Mouse (Mus musculus): ENCODE results near the gene Olfr689. TPM values are rescaled to one million over a fixed set of nuclear protein-coding genes. Genes with fewer than 3 reads are reported as not detected.
"Not testable (repeated sequence)": the region's sequence is repeated elsewhere in the genome, so short reads cannot be mapped to it uniquely, and the experiment has no call there.

Gene Olfr689
- polyA plus RNA-seq (2015; fragmentation: Nextera tagmentation; extraction: Ambion mirVana) = 0.06 TPM in 1 of 2 replicates, not detected in the other

DNA sequence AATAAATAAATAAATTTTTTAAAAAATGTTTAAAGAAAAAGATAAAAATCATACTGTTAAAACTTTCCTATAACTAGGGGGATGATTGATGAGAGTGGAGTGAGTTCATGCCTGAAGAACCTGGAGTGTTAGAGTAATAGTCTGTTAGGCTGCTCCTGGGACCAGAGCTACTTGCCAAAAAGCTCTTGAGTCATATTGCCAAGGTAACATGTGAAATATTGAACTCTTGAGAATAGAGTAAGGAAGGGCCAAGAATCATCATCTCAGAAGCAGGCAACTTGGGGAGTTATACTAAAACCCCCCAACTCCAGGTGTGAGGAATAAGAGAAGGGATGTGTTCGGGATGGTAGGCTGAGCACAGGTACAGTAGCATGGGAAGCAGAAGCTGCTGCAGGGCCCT lies at the start of gene Olfr689:
TSS of gene Olfr689 (plus strand) at position 301 of the 400 bp plus-strand sequence.
- no peak for ATAC-seq (ENCODE audit: low read depth)
- WGBS = 70% methylated on average over 1 of the region's 1 CpGs

DNA sequence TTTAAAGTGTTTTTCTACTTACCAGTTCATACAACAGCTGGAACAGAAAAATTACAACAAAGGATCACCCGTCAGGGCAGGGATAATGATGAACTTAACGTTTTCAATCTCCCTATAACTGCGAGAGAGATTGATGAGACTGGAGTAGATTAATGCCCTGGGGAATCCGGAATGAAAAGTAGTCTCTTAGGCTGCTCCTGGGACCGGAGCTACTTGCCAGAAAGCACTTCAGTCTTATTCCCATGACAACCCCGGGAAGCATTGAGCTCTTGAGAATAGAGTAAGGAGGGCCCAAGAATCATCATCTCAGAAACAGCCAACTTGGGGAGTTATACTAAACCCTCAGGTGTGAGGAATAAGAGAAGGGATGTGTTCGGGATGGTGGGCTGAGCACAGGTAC lies 38.5 kb upstream of the Olfr689 start:
- no peak overlapping the region for H3K4me2 ChIP-seq
- no peaks in the 10 kb centered on the region for H3K36me3 ChIP-seq
- no peaks in the 10 kb centered on the region for H3K4me1 ChIP-seq (replicated peaks)
- H3K4me3 ChIP-seq = no peak overlapping the region
- no peak for ATAC-seq (ENCODE audit: low read depth)
- 68% methylated on average over 7 of the region's 7 CpGs for WGBS
- H3K9me3 ChIP-seq = no peaks in the 10 kb centered on the region
- no peak overlapping the region for H3K27ac ChIP-seq (replicated peaks)
- no peaks in the 10 kb centered on the region for H3K27me3 ChIP-seq
- H3K9ac ChIP-seq = no peak overlapping the region

More for the DNA sequence above, at the start of gene Olfr689:
- Histone ChIP-seq H3K27me3 (no peaks in the 10 kb centered on the region), H3K4me3 (no peak within 1 kb of the TSS), H3K9ac (no peak within 1 kb of the TSS), H3K4me2 (no peak within 1 kb of the TSS), H3K36me3 (no peaks in the 10 kb centered on the region), H3K9me3 (no peaks in the 10 kb centered on the region), H3K27ac (replicated peaks) (no peak within 1 kb of the TSS), H3K4me1 (replicated peaks) (no peaks in the 10 kb centered on the region)

DNA sequence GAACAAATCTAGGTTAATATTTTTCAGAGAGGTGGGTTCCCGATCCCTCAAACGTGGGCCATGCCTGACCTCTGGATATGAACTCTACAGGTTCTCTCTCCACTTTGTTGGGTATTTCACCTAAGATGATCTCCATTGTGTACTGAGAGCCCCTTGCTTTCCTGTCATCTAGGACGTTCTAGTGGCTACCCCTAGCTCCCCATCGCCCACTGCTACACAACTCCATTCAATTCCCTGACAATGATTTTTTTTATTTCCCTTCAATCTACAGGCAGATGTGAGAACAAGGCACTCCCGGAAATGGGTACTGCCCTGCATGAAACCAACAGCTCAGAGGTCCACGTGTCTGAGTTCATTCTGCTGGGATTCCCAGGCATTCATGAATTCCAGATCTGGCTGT lies 23.2 kb upstream of the Olfr689 start, which contains the start of gene Olfr688:
TSS of gene Olfr688 (plus strand) at position 301 of the 400 bp plus-strand sequence.
- 78% methylated on average over 6 of the region's 6 CpGs for WGBS
- H3K27ac ChIP-seq (replicated peaks) = no peak within 1 kb of the TSS
- H3K36me3 ChIP-seq = no peaks in the 10 kb centered on the region
- ATAC-seq (ENCODE audit: low read depth) = no peak
- no peaks in the 10 kb centered on the region for H3K27me3 ChIP-seq
- no peaks in the 10 kb centered on the region for H3K4me1 ChIP-seq (replicated peaks)
- no peaks in the 10 kb centered on the region for H3K9me3 ChIP-seq
- H3K4me2 ChIP-seq = no peak within 1 kb of the TSS
- no peak within 1 kb of the TSS for H3K9ac ChIP-seq
- no peak within 1 kb of the TSS for H3K4me3 ChIP-seq

DNA sequence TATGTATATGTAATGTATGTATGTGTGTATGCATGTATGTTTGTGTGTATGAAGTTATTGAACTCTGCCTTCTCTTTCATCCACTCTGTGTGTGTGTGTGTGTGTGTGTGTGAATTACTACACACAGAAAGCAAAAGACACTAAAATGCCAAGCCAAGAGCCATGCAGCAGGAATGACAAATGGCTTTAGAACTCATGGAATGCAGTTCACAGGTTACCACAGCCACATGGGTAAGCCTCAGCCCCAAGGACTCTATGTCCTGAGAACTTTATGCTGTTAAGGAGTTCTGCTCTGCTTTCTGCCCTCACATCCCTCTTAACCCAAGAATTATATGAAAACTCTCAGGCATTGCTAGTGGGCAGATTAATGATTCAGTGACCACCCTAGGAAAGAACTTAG lies 20.9 kb upstream of the Olfr689 start:
- no peak for ATAC-seq (ENCODE audit: low read depth)
- Histone ChIP-seq H3K4me3 (no peak overlapping the region), H3K36me3 (no peaks in the 10 kb centered on the region), H3K27me3 (no peaks in the 10 kb centered on the region), H3K4me1 (replicated peaks) (no peaks in the 10 kb centered on the region), H3K27ac (replicated peaks) (no peak overlapping the region), H3K4me2 (no peak overlapping the region), H3K9me3 (no peaks in the 10 kb centered on the region), H3K9ac (no peak overlapping the region)

DNA sequence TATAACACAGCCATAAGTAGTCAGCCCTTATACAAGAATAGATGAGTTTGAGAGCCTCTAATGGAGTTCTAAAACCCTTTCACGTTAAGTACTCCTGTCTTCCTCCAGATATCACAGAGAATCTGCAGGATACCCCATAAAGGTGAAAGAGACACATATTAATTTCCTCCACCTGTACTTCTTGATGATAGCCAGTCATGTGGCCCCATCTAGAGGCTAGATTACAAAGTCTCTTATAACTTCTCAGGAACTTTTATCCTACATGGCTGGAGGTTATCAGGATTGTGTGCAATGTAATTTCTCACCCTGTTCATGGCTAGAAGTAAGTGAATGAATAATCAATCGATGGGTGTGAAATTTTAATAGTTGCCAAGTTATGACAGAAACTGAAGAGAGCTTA lies 14.3 kb downstream of the Olfr689 start:
- no peaks in the 10 kb centered on the region for H3K9me3 ChIP-seq
- no peaks in the 10 kb centered on the region for H3K27me3 ChIP-seq
- ATAC-seq (ENCODE audit: low read depth) = no peak
- H3K4me3 ChIP-seq = no peak overlapping the region
- WGBS = 82% methylated on average over 2 of the region's 2 CpGs
- no peak overlapping the region for H3K27ac ChIP-seq (replicated peaks)
- no peak overlapping the region for H3K9ac ChIP-seq
- no peak overlapping the region for H3K4me2 ChIP-seq
- no peaks in the 10 kb centered on the region for H3K4me1 ChIP-seq (replicated peaks)
- no peaks in the 10 kb centered on the region for H3K36me3 ChIP-seq

DNA sequence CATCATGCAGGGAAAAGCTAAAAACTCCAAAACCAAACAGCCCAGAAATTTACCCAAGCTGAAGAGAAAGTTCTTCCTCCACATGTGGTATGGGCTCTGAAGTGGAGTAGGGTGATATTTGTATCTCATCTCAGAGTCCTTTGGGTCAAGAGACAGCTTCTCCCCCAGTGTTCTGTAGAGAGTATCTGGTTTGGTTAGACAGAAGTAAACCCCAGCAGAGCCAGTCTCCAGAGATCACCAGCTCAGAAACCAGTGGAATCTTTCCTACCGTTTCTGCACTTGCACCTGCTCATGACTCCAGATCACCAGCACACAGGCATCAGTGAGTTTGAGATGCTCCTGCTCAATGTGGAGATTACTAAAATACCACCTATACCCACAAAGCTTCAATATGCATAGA lies 23.0 kb downstream of the Olfr689 start, which contains the start of gene Olfr690:
TSS of gene Olfr690 (minus strand) at position 101 of the 400 bp plus-strand sequence.
- no peak within 1 kb of the TSS for H3K27ac ChIP-seq (replicated peaks)
- no peak for ATAC-seq (ENCODE audit: low read depth)
- H3K4me3 ChIP-seq = no peak within 1 kb of the TSS
- H3K9ac ChIP-seq = no peak within 1 kb of the TSS
- no peaks in the 10 kb centered on the region for H3K4me1 ChIP-seq (replicated peaks)
- no peaks in the 10 kb centered on the region for H3K36me3 ChIP-seq
- no peaks in the 10 kb centered on the region for H3K9me3 ChIP-seq
- H3K27me3 ChIP-seq = no peaks in the 10 kb centered on the region
- no peak within 1 kb of the TSS for H3K4me2 ChIP-seq
- 86% methylated on average over 1 of the region's 1 CpGs for WGBS

DNA sequence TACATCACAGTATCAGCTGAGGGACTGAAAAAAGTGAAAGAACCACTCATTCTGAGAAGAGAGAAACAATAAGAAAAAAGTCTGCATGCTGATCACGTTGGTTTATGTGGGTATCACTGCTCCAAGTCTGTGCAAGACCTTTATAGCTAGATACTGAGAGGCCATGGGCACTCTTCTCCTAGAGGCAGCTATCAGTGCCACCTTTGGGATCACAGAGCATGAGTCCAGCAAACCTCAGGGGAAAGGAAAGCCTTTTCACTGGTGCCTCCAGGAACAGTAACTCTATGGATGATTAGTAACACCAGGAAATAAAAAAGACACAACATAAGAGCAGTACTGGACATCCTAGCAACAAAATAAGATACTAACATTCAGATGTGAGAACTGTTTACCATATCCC lies 31.2 kb downstream of the Olfr689 start, which contains the start of gene Olfr691:
TSS of gene Olfr691 (minus strand) at position 101 of the 400 bp plus-strand sequence.
- no peak within 1 kb of the TSS for H3K4me2 ChIP-seq
- no peaks in the 10 kb centered on the region for H3K36me3 ChIP-seq
- H3K9me3 ChIP-seq = no peaks in the 10 kb centered on the region
- no peaks in the 10 kb centered on the region for H3K4me1 ChIP-seq (replicated peaks)
- no peaks in the 10 kb centered on the region for H3K27me3 ChIP-seq
- no peak for ATAC-seq (ENCODE audit: low read depth)
- H3K27ac ChIP-seq (replicated peaks) = no peak within 1 kb of the TSS
- no peak within 1 kb of the TSS for H3K4me3 ChIP-seq
- WGBS = 41% methylated on average over 1 of the region's 1 CpGs
- no peak within 1 kb of the TSS for H3K9ac ChIP-seq

DNA sequence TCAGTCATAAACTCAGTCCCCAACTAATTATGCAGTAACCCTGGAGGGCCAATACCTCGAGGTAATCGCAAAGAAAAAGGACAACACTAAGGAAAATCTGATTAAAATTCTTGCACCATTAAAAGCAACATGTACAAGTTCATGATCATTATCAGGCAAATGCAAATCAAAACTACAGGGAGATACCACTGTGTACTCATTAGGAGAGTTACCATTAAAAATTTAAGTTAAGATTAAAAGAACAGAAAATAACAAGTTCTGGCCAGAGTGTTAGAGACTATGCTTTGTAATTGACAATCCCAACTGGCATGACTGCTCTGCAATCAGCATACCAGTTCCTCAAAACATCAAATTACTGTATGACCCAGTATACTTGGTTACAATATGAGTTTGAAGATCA lies 31.8 kb downstream of the Olfr689 start:
- H3K9me3 ChIP-seq = no peaks in the 10 kb centered on the region
- H3K36me3 ChIP-seq = no peaks in the 10 kb centered on the region
- WGBS = 86% methylated on average over 2 of the region's 2 CpGs
- no peak overlapping the region for H3K9ac ChIP-seq
- no peak overlapping the region for H3K4me3 ChIP-seq
- no peak for ATAC-seq (ENCODE audit: low read depth)
- H3K4me2 ChIP-seq = no peak overlapping the region
- H3K4me1 ChIP-seq (replicated peaks) = no peaks in the 10 kb centered on the region
- no peak overlapping the region for H3K27ac ChIP-seq (replicated peaks)
- H3K27me3 ChIP-seq = no peaks in the 10 kb centered on the region

DNA sequence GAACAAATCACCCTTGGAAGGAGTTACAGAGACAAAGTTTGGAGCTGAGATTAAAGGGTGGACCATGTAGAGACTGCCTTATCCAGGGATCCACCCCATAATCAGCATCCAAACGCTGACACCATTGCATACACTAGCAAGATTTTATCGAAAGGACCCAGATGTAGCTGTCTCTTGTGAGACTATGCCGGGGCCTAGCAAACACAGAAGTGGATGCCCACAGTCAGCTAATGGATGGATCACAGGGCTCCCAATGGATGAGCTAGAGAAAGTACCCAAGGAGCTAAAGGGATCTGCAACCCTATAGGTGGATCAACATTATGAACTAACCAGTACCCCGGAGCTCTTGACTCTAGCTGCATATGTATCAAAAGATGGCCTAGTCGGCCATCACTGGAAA lies 45.1 kb downstream of the Olfr689 start:
- ATAC-seq (ENCODE audit: low read depth) = peak; percentile 72
- not testable (repeated sequence) for H3K4me3 ChIP-seq; H3K9ac ChIP-seq; H3K27ac ChIP-seq (replicated peaks); H3K4me2 ChIP-seq; H3K9me3 ChIP-seq; H3K36me3 ChIP-seq; H3K27me3 ChIP-seq; H3K4me1 ChIP-seq (replicated peaks)
- WGBS = no CpG with 5 or more reads among the region's 5 CpGs

DNA sequence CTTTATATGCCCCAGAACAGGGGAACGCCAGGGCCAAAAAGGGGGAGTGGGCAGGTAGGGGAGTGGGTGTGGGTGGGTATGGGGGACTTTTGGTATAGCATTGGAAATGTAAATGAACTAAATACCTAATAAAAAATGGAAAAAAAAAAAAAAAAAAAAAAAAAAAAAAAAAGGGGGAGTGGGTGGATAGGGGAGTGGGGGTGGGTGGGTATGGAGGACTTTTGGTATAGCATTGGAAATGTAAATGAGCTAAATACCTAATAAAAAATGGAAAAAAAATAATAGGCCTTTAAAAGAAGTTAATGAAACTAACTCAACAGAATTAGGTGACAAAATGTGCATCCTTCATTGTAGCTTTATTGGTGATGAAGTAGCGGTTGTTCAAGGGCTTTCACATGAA lies 45.5 kb downstream of the Olfr689 start:
- H3K4me1 ChIP-seq (replicated peaks); H3K27me3 ChIP-seq; H3K9me3 ChIP-seq; H3K4me2 ChIP-seq; H3K9ac ChIP-seq; H3K4me3 ChIP-seq; H3K36me3 ChIP-seq; H3K27ac ChIP-seq (replicated peaks): not testable (repeated sequence)
- peak; percentile 96 for ATAC-seq (ENCODE audit: low read depth)
- 91% methylated on average over 1 of the region's 2 CpGs for WGBS

DNA sequence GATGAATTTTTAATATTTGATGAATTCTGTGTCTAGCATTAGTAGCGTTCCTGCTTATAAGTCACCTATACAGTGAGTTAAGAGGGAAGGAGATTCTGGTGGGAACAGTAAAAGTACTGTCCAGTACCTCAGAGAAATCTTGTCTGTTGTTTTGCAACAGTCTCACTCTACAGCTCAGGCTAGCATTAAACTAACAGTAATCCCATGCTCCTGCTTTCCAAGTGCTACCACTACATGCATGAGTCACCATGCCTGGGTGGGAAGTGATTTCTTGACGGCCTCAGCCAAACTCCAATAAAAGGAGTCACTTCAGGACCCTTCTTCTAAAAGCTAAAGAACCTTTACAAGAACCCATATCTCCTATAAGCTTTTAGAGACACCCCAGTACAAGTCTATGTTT lies 50.7 kb downstream of the Olfr689 start:
- WGBS = 93% methylated on average over 2 of the region's 2 CpGs
- H3K9me3 ChIP-seq = no peaks in the 10 kb centered on the region
- no peak overlapping the region for H3K27ac ChIP-seq (replicated peaks)
- H3K27me3 ChIP-seq = no peaks in the 10 kb centered on the region
- no peak overlapping the region for H3K4me3 ChIP-seq
- H3K36me3 ChIP-seq = no peaks in the 10 kb centered on the region
- ATAC-seq (ENCODE audit: low read depth) = no peak
- H3K9ac ChIP-seq = no peak overlapping the region
- H3K4me2 ChIP-seq = no peak overlapping the region
- H3K4me1 ChIP-seq (replicated peaks) = no peaks in the 10 kb centered on the region

DNA sequence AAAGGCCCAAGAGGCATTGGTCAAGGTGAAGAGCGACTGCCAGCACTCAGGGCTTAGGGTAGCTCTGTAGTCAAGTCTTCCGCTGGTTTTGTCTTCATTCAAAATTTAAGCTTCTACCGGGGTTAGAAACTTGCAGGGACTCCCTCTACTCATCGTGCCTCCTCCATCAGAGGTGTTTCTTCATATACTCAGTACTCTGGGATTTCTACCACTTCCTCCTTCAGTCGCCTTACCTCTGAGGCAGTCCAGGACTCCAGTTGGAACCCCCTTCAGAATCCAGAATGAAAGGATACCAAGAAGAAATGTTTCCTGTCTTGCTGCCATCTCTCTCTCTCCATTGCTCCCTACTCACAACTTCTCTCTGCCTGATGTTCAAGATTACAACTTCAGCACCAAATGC lies 56.3 kb downstream of the Olfr689 start:
- Histone ChIP-seq H3K9me3 (no peaks in the 10 kb centered on the region), H3K4me2 (no peak overlapping the region), H3K27me3 (no peaks in the 10 kb centered on the region), H3K4me1 (replicated peaks) (no peaks in the 10 kb centered on the region), H3K9ac (no peak overlapping the region), H3K36me3 (peaks cover 8% of the 10 kb centered on the region), H3K27ac (replicated peaks) (no peak overlapping the region), H3K4me3 (no peak overlapping the region)
- 80% methylated on average over 5 of the region's 5 CpGs for WGBS
- ATAC-seq (ENCODE audit: low read depth) = no peak

DNA sequence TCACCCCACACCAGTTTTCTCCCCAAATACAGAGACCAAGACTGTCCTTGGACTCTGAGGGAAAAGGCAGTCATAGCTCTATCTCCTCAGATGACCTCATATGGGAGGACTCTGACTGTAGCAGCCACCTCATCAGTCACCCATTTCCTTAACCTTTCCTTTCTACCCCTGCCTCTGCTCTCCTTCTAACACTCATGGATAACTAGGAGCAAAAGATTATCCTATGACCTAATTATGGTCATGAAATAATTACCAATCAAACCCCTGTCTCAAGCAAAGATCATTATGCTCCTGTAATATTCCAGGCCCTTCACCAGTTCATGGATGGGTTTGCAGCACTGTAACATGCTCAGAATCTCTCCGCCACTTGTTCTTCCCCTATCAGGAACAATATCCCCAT lies 57.0 kb downstream of the Olfr689 start, which contains the start of gene Olfr692:
TSS of gene Olfr692 (plus strand) at position 301 of the 400 bp plus-strand sequence.
- no peak within 1 kb of the TSS for H3K27ac ChIP-seq (replicated peaks)
- no peak within 1 kb of the TSS for H3K4me3 ChIP-seq
- no peaks in the 10 kb centered on the region for H3K4me1 ChIP-seq (replicated peaks)
- WGBS = 97% methylated on average over 1 of the region's 1 CpGs
- peaks cover 11% of the 10 kb centered on the region for H3K36me3 ChIP-seq
- no peaks in the 10 kb centered on the region for H3K27me3 ChIP-seq
- no peak for ATAC-seq (ENCODE audit: low read depth)
- no peak within 1 kb of the TSS for H3K9ac ChIP-seq
- no peaks in the 10 kb centered on the region for H3K9me3 ChIP-seq
- no peak within 1 kb of the TSS for H3K4me2 ChIP-seq
